Mouse (Mus musculus): ENCODE results near the gene Srebf2.

GRCm38 (mm10) chr15:82209295-82210050 lies 62.5 kb downstream of the Srebf2 start:
- TF ChIP-seq CTCF (IDR thresholded peaks at IDR 0.05; ENCODE audit: insufficient read depth, low read depth, low read length): no peak
- TF ChIP-seq POLR2A (IDR thresholded peaks at IDR 0.05; ENCODE audit: insufficient read depth, low read depth, low read length): no peak
